ENCODE assay signal across 9 mouse cellular contexts in the genomic region with DNA sequence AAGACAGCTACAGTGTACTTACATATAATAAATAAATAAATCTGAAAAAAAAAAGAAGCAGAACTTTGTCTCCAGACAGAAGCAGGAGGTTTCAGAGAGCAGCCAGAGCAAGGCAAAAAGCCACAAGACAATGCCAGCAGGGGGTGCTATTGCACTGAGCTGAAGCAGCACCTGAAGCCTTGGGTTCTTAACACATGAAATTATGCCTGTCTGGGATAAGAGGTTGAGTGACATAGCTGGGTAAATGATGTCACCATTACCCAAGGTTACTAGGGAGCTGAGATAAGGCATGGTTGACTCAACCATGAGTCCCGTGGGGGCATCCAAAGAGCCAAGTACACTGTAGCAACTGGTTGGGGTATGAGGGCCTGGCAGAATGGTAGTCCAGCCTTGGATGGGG. TPM values are rescaled to one million over a fixed set of nuclear protein-coding genes. Genes with fewer than 3 reads are reported as not detected.
DNase-seq lines count a peak whose midpoint lies in the region; ATAC-seq lines count a peak whose summit lies in the region.
"Had no signal": no experiment of that assay in that cellular context is flagged by ENCODE, and none has a peak within 500 bp of the region (broad histone marks: within the 10 kb centered on the region; RNA-seq: fewer than 3 reads in every experiment).

No protein-coding gene starts in this region.

- WGBS in neural tube, embryonic 15.5 days = 84% methylated on average over 1 of the region's 1 CpGs
- 87% methylated on average over 1 of the region's 1 CpGs for WGBS in kidney, embryonic 16.5 days
- 57% methylated on average over 1 of the region's 1 CpGs for WGBS in liver, embryonic 11.5 days

- H3K9ac ChIP-seq in neural tube, embryonic 15.5 days (replicated peaks) = no peak overlapping the region
- no peak overlapping the region for H3K9ac ChIP-seq in kidney, embryonic 16.5 days (replicated peaks; ENCODE audit: low read length)
- no peak overlapping the region for H3K9ac ChIP-seq in liver, embryonic 11.5 days (ENCODE audit: low read depth, low read length)
- H3K9ac ChIP-seq: embryonic facial prominence, embryonic 15.5 days had no signal

- DNase-seq in neural tube, embryonic 10.5 days (ENCODE audit: extremely low spot score, low spot score) = peak; percentile 58
- peak; percentile 65 for DNase-seq in cerebellum, adult 9-10 months
- DNase-seq in gastrocnemius, adult 18-20 months (ENCODE audit: low spot score) = peak; percentile 71
- DNase-seq in liver, embryonic 11.5 days (ENCODE audit: low spot score) = peak; percentile 51
- DNase-seq in thymus, adult 18-20 months = peak; percentile 27 to 53

- H3K4me3 ChIP-seq in neural tube, embryonic 15.5 days (replicated peaks) = no peak overlapping the region
- H3K4me3 ChIP-seq in kidney, embryonic 16.5 days (ENCODE audit: low read length) = no peak overlapping the region
- no peak overlapping the region for H3K4me3 ChIP-seq in liver, embryonic 11.5 days (ENCODE audit: low read depth, low read length)
- H3K4me3 ChIP-seq: embryonic facial prominence, embryonic 15.5 days had no signal

- H3K36me3 ChIP-seq in neural tube, embryonic 15.5 days = peaks cover 75% of the 10 kb centered on the region
- H3K36me3 ChIP-seq in kidney, embryonic 16.5 days (ENCODE audit: insufficient read depth, low read length) = peaks cover 46% of the 10 kb centered on the region
- H3K36me3 ChIP-seq in liver, embryonic 11.5 days (ENCODE audit: control insufficient read depth, insufficient read depth, low read length) = peaks cover 32% of the 10 kb centered on the region

- H3K27ac ChIP-seq in neural tube, embryonic 15.5 days (replicated peaks) = no peak overlapping the region
- no peak overlapping the region for H3K27ac ChIP-seq in kidney, embryonic 16.5 days (ENCODE audit: low read length)
- no peak overlapping the region for H3K27ac ChIP-seq in liver, embryonic 11.5 days (ENCODE audit: low read depth, low read length)
- H3K27ac ChIP-seq: embryonic facial prominence, embryonic 15.5 days had no signal

- no peak overlapping the region for H3K4me2 ChIP-seq in neural tube, embryonic 15.5 days
- H3K4me2 ChIP-seq in kidney, embryonic 16.5 days (replicated peaks; ENCODE audit: low read depth, low read length) = no peak overlapping the region
- H3K4me2 ChIP-seq in liver, embryonic 11.5 days = no peak overlapping the region
- H3K4me2 ChIP-seq: embryonic facial prominence, embryonic 15.5 days had no signal

- no peak for ATAC-seq in neural tube, embryonic 15.5 days (ENCODE audit: low FRiP score)
- 0 out of 2 replicates have a peak, but pooled peaks have one; percentile 15 for ATAC-seq in kidney, embryonic 16.5 days (ENCODE audit: low FRiP score, low TSS enrichment)
- ATAC-seq in liver, embryonic 11.5 days (replicated peaks; ENCODE audit: low FRiP score) = peak; percentile 72
- ATAC-seq in neutrophil, adult 5-6 weeks (ENCODE audit: extremely low read depth, insufficient number of reproducible peaks, low FRiP score, poor library complexity, severe bottlenecking) = peak; percentile 87

- H3K4me1 ChIP-seq in neural tube, embryonic 15.5 days = no peaks in the 10 kb centered on the region
- H3K4me1 ChIP-seq in kidney, embryonic 16.5 days (ENCODE audit: insufficient read depth, low read length) = no peaks in the 10 kb centered on the region
- no peaks in the 10 kb centered on the region; the same call in 1 of the 2 replicates for H3K4me1 ChIP-seq in liver, embryonic 11.5 days (replicated peaks; ENCODE audit: control insufficient read depth, insufficient read depth, low read length)
- H3K4me1 ChIP-seq: embryonic facial prominence, embryonic 15.5 days had no signal

- H3K9me3 ChIP-seq in neural tube, embryonic 15.5 days (replicated peaks) = no peaks in the 10 kb centered on the region
- no peaks in the 10 kb centered on the region for H3K9me3 ChIP-seq in kidney, embryonic 16.5 days (ENCODE audit: low read length)
- H3K9me3 ChIP-seq in liver, embryonic 11.5 days (ENCODE audit: control insufficient read depth, low read length) = no peaks in the 10 kb centered on the region
- H3K9me3 ChIP-seq: embryonic facial prominence, embryonic 15.5 days had no signal

- H3K27me3 ChIP-seq in neural tube, embryonic 15.5 days (replicated peaks) = no peaks in the 10 kb centered on the region
- H3K27me3 ChIP-seq in kidney, embryonic 16.5 days (ENCODE audit: insufficient read depth, low read length) = no peaks in the 10 kb centered on the region
- H3K27me3 ChIP-seq in liver, embryonic 11.5 days (replicated peaks; ENCODE audit: control insufficient read depth, insufficient read depth, low read length) = no peaks in the 10 kb centered on the region
- H3K27me3 ChIP-seq: embryonic facial prominence, embryonic 15.5 days had no signal

RNA-seq across cellular contexts. Expression of a gene that starts 23.5 kb away (rescaled TPM):
- 11.0 and 13.0 TPM in 2 replicates for polyA plus RNA-seq in neural tube, embryonic 15.5 days (2015; fragmentation: Nextera tagmentation; extraction: Ambion mirVana)
- 1 to 10 TPM; 2.0 to 2.8 TPM for total RNA-seq in gastrocnemius, adult 18-20 months (2021)
- 8.6 and 8.9 TPM in 2 replicates for polyA plus RNA-seq in kidney, embryonic 16.5 days (2015; fragmentation: Nextera tagmentation; extraction: Ambion mirVana)
- polyA plus RNA-seq in liver, embryonic 11.5 days (2014; fragmentation: Nextera tagmentation; extraction: Ambion mirVana) = 3.6 and 4.2 TPM in 2 replicates
- total RNA-seq in neutrophil, adult 5-6 weeks (2017) = 6.0 and 8.4 TPM in 2 replicates

RNA-seq across cellular contexts. Expression of a gene that starts 26.4 kb away (rescaled TPM):
- polyA plus RNA-seq in neural tube, embryonic 15.5 days (2015; fragmentation: Nextera tagmentation; extraction: Ambion mirVana) = 40.6 and 41.5 TPM in 2 replicates
- 10 to 100 TPM; 11.9 to 12.4 TPM for total RNA-seq in gastrocnemius, adult 18-20 months (2021)
- 27.7 and 29.9 TPM in 2 replicates for polyA plus RNA-seq in kidney, embryonic 16.5 days (2015; fragmentation: Nextera tagmentation; extraction: Ambion mirVana)
- 34.1 and 36.0 TPM in 2 replicates for polyA plus RNA-seq in liver, embryonic 11.5 days (2014; fragmentation: Nextera tagmentation; extraction: Ambion mirVana)
- 33.8 and 34.8 TPM in 2 replicates for total RNA-seq in neutrophil, adult 5-6 weeks (2017)

RNA-seq across cellular contexts. Expression of a gene that starts 36.6 kb away (rescaled TPM):
- polyA plus RNA-seq in neural tube, embryonic 15.5 days (2015; fragmentation: Nextera tagmentation; extraction: Ambion mirVana) = 132 and 133 TPM in 2 replicates
- 100 to 1,000 TPM; 218 to 227 TPM for total RNA-seq in gastrocnemius, adult 18-20 months (2021)
- 136 and 150 TPM in 2 replicates for polyA plus RNA-seq in kidney, embryonic 16.5 days (2015; fragmentation: Nextera tagmentation; extraction: Ambion mirVana)
- polyA plus RNA-seq in liver, embryonic 11.5 days (2014; fragmentation: Nextera tagmentation; extraction: Ambion mirVana) = 372 and 407 TPM in 2 replicates
- total RNA-seq in neutrophil, adult 5-6 weeks (2017) = 22.7 and 24.7 TPM in 2 replicates

RNA-seq across cellular contexts. Expression of a gene that starts 47.3 kb away (rescaled TPM):
- polyA plus RNA-seq in neural tube, embryonic 15.5 days (2015; fragmentation: Nextera tagmentation; extraction: Ambion mirVana) = 101 and 117 TPM in 2 replicates
- total RNA-seq in gastrocnemius, adult 18-20 months (2021) = 10 to 100 TPM; 83.7 to 95.7 TPM
- 144 and 149 TPM in 2 replicates for polyA plus RNA-seq in kidney, embryonic 16.5 days (2015; fragmentation: Nextera tagmentation; extraction: Ambion mirVana)
- 199 and 208 TPM in 2 replicates for polyA plus RNA-seq in liver, embryonic 11.5 days (2014; fragmentation: Nextera tagmentation; extraction: Ambion mirVana)
- total RNA-seq in neutrophil, adult 5-6 weeks (2017) = 236 and 241 TPM in 2 replicates

RNA-seq across cellular contexts. Expression of a gene that starts 51.8 kb away (rescaled TPM):
- 2.6 and 2.8 TPM in 2 replicates for polyA plus RNA-seq in neural tube, embryonic 15.5 days (2015; fragmentation: Nextera tagmentation; extraction: Ambion mirVana)
- 1 to 10 TPM; 2.0 to 5.9 TPM for total RNA-seq in gastrocnemius, adult 18-20 months (2021)
- 2.7 TPM in 2 replicates for polyA plus RNA-seq in kidney, embryonic 16.5 days (2015; fragmentation: Nextera tagmentation; extraction: Ambion mirVana)
- polyA plus RNA-seq in liver, embryonic 11.5 days (2014; fragmentation: Nextera tagmentation; extraction: Ambion mirVana) = 2.1 and 2.9 TPM in 2 replicates
- total RNA-seq in neutrophil, adult 5-6 weeks (2017) = 18.9 and 19.2 TPM in 2 replicates
